In the genomic region with DNA sequence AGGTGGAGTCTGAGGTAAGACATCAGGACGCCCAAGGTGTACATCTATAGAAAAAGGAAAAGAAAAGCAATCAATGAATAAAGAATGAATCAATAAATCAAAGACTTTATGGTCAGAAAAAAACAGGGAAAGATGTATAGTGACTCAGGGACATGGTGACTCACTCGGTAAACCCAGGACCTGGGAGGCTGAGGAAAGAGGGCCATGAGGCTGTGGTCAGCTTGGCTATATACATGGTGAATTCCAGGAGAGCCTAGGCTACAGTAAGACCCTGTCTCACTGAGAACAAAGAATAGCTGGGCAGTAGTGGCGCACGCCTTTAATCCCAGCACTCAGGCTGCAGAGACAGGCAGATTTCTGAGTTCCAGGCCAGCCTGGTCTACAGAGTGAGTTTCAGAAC, we compare ENCODE assay signal across 27 mouse cellular contexts. TPM values are rescaled to one million over a fixed set of nuclear protein-coding genes. Genes with fewer than 3 reads are reported as not detected.
DNase-seq lines count a peak whose midpoint lies in the region; ATAC-seq and TF ChIP-seq lines count a peak whose summit lies in the region.
"Had no signal": no experiment of that assay in that cellular context is flagged by ENCODE, and none has a peak within 500 bp of the region (broad histone marks: within the 10 kb centered on the region; RNA-seq: fewer than 3 reads in every experiment).

No protein-coding gene starts in this region.

- no peak for TF ChIP-seq CTCF in embryonic fibroblast, embryonic 13.5 days (IDR thresholded peaks at IDR 0.05; ENCODE audit: borderline replicate concordance, insufficient read depth, low read length)

- WGBS in heart, embryonic 11.5 days (ENCODE audit: insufficient replicate concordance): 92% methylated on average over 4 of the region's 4 CpGs

- H3K9ac ChIP-seq in heart, embryonic 11.5 days (ENCODE audit: low read depth, low read length): no peak overlapping the region
- H3K9ac ChIP-seq: embryonic facial prominence, embryonic 13.5 days; embryonic facial prominence, embryonic 15.5 days; forebrain, embryonic 12.5 days had no signal

- H3K4me3 ChIP-seq in heart, embryonic 11.5 days (ENCODE audit: low read depth, low read length): no peak overlapping the region
- H3K4me3 ChIP-seq in embryonic fibroblast, embryonic 13.5 days (ENCODE audit: insufficient read depth, low read length): no peak overlapping the region
- H3K4me3 ChIP-seq: embryonic facial prominence, embryonic 13.5 days; embryonic facial prominence, embryonic 15.5 days; forebrain, embryonic 12.5 days had no signal

- H3K4me2 ChIP-seq in heart, embryonic 11.5 days: no peak overlapping the region
- H3K4me2 ChIP-seq: embryonic facial prominence, embryonic 13.5 days; embryonic facial prominence, embryonic 15.5 days; forebrain, embryonic 12.5 days had no signal

- no peak for ATAC-seq in heart, embryonic 11.5 days (replicated peaks; ENCODE audit: insufficient number of reproducible peaks, low FRiP score, low TSS enrichment)
- ATAC-seq: activated CD4-positive, CD25-positive, alpha-beta regulatory T cell, adult 4 months; CD4-positive, CD25-positive, alpha-beta regulatory T cell, adult 4 months; forebrain, embryonic 14.5 days; forebrain, embryonic 16.5 days had no signal

- TF ChIP-seq POLR2A in embryonic fibroblast, embryonic 13.5 days (IDR thresholded peaks at IDR 0.05; ENCODE audit: low read depth, low read length): no peak

- H3K4me1 ChIP-seq in heart, embryonic 11.5 days (ENCODE audit: control insufficient read depth, insufficient read depth, low read length): peaks cover 5% of the 10 kb centered on the region; the same call in 1 of the 2 replicates
- H3K4me1 ChIP-seq in embryonic fibroblast, embryonic 13.5 days (ENCODE audit: control insufficient read depth, insufficient read depth, low read length): no peaks in the 10 kb centered on the region
- H3K4me1 ChIP-seq: embryonic facial prominence, embryonic 13.5 days; embryonic facial prominence, embryonic 15.5 days; forebrain, embryonic 12.5 days had no signal

- H3K9me3 ChIP-seq in heart, embryonic 11.5 days (replicated peaks; ENCODE audit: control insufficient read depth, low read length): no peaks in the 10 kb centered on the region
- H3K9me3 ChIP-seq: embryonic facial prominence, embryonic 13.5 days; embryonic facial prominence, embryonic 15.5 days; forebrain, embryonic 12.5 days; G1E had no signal

- DNase-seq in heart, adult 11 months: peak; percentile 82
- DNase-seq in 3134 (ENCODE audit: extremely low read depth, insufficient read length, low spot score): peak; percentile 67
- peak; percentile 45 for DNase-seq in NIH3T3 (ENCODE audit: low read depth)
- no peak for DNase-seq in frontal cortex, postnatal 36 days (ENCODE audit: low spot score in 2 of 2)
- DNase-seq in kidney, adult 18-20 months: no peak
- DNase-seq: adrenal gland, adult 2 months; adrenal gland, postnatal 10 days; adrenal gland, postnatal 25 days; B cell, adult 2 months; cerebellum, adult 11 months; cerebellum, adult 18-20 months; cerebellum, adult 8-10 months; cerebellum, adult 9-11 months; cerebellum, postnatal 14 days; cerebellum, postnatal 36 days; embryo, embryonic 11 days had no signal

- H3K36me3 ChIP-seq in heart, embryonic 11.5 days (ENCODE audit: control insufficient read depth, insufficient read depth, low read length): peaks cover 59% of the 10 kb centered on the region

- no peaks in the 10 kb centered on the region for H3K27me3 ChIP-seq in heart, embryonic 11.5 days (ENCODE audit: control insufficient read depth, insufficient read depth, low read length)
- H3K27me3 ChIP-seq: CH12.LX; embryonic facial prominence, embryonic 13.5 days; embryonic facial prominence, embryonic 15.5 days; forebrain, embryonic 12.5 days had no signal

- H3K27ac ChIP-seq in heart, embryonic 11.5 days (ENCODE audit: low read depth, low read length): no peak overlapping the region
- peak overlapping the region; percentile 69; the same call in 1 of the 2 replicates for H3K27ac ChIP-seq in embryonic fibroblast, embryonic 13.5 days (ENCODE audit: insufficient read depth, low read length)
- H3K27ac ChIP-seq: embryonic facial prominence, embryonic 13.5 days; embryonic facial prominence, embryonic 15.5 days; forebrain, embryonic 12.5 days had no signal

RNA-seq across cellular contexts. Expression of gene Psmd4, which starts 21.3 kb away (rescaled TPM):
- polyA plus RNA-seq in heart, embryonic 11.5 days (2014; fragmentation: Nextera tagmentation; extraction: Ambion mirVana): 231 and 247 TPM in 2 replicates
- 234 and 248 TPM in 2 replicates for polyA plus RNA-seq in embryonic fibroblast, embryonic 13.5 days (2011; ENCODE audit: insufficient read length, low read depth, missing spikeins)

RNA-seq across cellular contexts. Expression of gene Pip5k1a, which starts 43.0 kb away (rescaled TPM):
- polyA plus RNA-seq in heart, embryonic 11.5 days (2014; fragmentation: Nextera tagmentation; extraction: Ambion mirVana): 11.8 and 14.0 TPM in 2 replicates
- polyA plus RNA-seq in embryonic fibroblast, embryonic 13.5 days (2011; ENCODE audit: insufficient read length, low read depth, missing spikeins): 73.5 and 78.1 TPM in 2 replicates

RNA-seq across cellular contexts. Expression of gene Vps72, which starts 47.1 kb away (rescaled TPM):
- polyA plus RNA-seq in heart, embryonic 11.5 days (2014; fragmentation: Nextera tagmentation; extraction: Ambion mirVana): 108 and 113 TPM in 2 replicates
- polyA plus RNA-seq in embryonic fibroblast, embryonic 13.5 days (2011; ENCODE audit: insufficient read length, low read depth, missing spikeins): 37.2 and 40.4 TPM in 2 replicates

RNA-seq across cellular contexts. Expression of gene Zfp687, which starts 48.5 kb away (rescaled TPM):
- polyA plus RNA-seq in heart, embryonic 11.5 days (2014; fragmentation: Nextera tagmentation; extraction: Ambion mirVana): 16.2 and 19.6 TPM in 2 replicates
- polyA plus RNA-seq in embryonic fibroblast, embryonic 13.5 days (2011; ENCODE audit: insufficient read length, low read depth, missing spikeins): 18.4 and 20.2 TPM in 2 replicates

Comparison
In these comparisons a context has a peak if more than half of its experiments do, and no peak if none do; other contexts are left out.
1. DNase-seq: peak in heart, adult 11 months (single experiment), 3134 (single experiment) and NIH3T3 (single experiment); none in frontal cortex, postnatal 36 days (0 of 2) and kidney, adult 18-20 months (single experiment).